Mouse (Mus musculus) layer of hippocampus, postnatal 10 days (tissue): ENCODE results near the gene Agfg1. TPM values are rescaled to one million over a fixed set of nuclear protein-coding genes. Genes with fewer than 3 reads are reported as not detected.
"Not testable (repeated sequence)": the region's sequence is repeated elsewhere in the genome, so short reads cannot be mapped to it uniquely, and the experiment has no call there.

Experiments
- DNase-seq, 2 experiments: peaks; one replicate each; pipeline ENCODE4 v3.0.0; 2021; ENCODE audit warnings: low spot score in 2 of 2
- microRNA-seq, 2 experiments: library from miRNA; unstranded; fragments of <30 nt; microRNA quantifications; one replicate each; pipeline ENCODE4 v1.2.0; 2021
- total RNA-seq, 2 experiments: library from RNA; stranded (reverse); gene quantifications; 2 replicates each; pipeline ENCODE4 v1.2.3; 2021

Gene Agfg1
- total RNA-seq, 2 experiments from 2014 or later: 80.2 to 85.8 TPM

GRCm38 (mm10) chr1:82901201-82901600 lies 61.9 kb downstream of the Agfg1 start:
- DNase-seq: no peak

DNA sequence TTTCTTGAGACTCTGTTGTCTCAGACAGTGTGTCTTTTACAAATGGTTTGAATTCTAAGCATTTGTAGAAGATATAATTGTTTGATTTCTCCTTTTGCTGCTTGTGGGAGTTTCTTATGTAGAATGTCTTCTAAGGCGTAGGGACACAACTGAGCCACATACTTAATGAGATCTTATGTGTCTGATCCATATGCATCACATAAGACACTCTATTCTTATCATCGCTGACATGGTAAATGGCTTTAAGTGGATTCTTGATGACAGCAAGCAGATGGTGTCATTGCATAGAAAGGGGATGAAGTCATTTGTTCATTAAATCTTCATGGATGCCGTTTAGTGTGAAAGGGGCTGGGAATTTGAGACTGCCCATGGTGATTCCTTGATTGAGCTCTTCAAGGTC lies 66.6 kb downstream of the Agfg1 start:
- no peak for DNase-seq

- DNase-seq: no peak
Observed at GRCm38 (mm10) chr1:82913025-82913424, 73.7 kb downstream of the Agfg1 start, which contains the start of gene A030005L19Rik. Gene A030005L19Rik (plus strand): TSS chr1:82913325.

DNA sequence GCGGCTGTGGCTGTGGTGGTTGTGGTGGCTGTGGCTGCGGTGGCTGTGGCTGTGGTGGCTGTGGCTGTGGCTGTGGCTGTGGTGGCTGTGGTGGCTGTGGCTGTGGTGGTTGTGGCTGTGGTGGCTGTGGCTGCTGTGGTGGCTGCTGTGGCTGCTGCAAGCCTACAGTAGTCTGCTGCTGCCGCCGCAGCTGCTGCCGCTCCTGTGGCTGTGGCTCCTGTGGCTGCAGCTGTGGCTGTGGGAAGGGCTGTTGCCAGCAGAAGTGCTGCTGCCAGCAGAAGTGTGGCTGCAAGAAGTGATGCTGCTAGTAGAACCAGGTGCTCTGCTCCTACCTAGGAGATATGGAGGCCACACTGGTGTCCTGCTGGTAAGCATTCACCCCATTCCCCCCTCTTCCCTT lies 74.2 kb downstream of the Agfg1 start:
- DNase-seq: not testable (repeated sequence)

- no peak for DNase-seq
Observed at GRCm38 (mm10) chr1:82924650-82925049, 85.4 kb downstream of the Agfg1 start, which contains the start of gene A030014E15Rik. Gene A030014E15Rik (plus strand): TSS chr1:82924917.

- not testable (repeated sequence) for DNase-seq
Observed at GRCm38 (mm10) chr1:82930558-82930957, 91.3 kb downstream of the Agfg1 start.

GRCm38 (mm10) chr1:82931326-82931725 lies 92.0 kb downstream of the Agfg1 start, which contains the start of gene Gm6217:
Gene Gm6217 (minus strand): TSS chr1:82931399.
- not testable (repeated sequence) for DNase-seq

DNA sequence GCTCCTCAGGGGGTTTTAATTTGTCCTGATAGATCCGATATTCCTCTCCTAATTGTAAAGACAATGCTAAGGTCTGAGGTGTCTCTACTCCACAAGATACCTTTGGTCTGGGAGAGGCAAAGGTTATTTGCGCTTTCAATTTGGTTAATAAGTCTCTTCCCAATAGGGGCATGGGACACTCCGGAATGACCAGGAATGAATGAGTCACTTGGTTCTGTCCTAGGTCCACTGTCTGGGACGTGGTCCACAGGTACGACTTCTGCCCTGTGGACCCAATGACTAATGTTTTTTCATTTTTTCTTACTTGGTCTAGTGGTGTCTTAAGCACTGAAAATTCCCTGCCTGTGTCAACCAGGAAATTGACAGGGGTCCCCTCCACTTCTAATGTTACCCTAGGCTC lies 99.4 kb downstream of the Agfg1 start:
- DNase-seq: no peak

- not testable (repeated sequence) for DNase-seq
Observed at GRCm38 (mm10) chr1:82942505-82942904, 103.2 kb downstream of the Agfg1 start.

- not testable (repeated sequence) for DNase-seq
Observed at GRCm38 (mm10) chr1:82943295-82943694, 104.0 kb downstream of the Agfg1 start, which contains the start of gene A030003K21Rik. Gene A030003K21Rik (minus strand): TSS chr1:82943388.

- DNase-seq: not testable (repeated sequence)
Observed at GRCm38 (mm10) chr1:82946029-82946428, 106.7 kb downstream of the Agfg1 start.

DNA sequence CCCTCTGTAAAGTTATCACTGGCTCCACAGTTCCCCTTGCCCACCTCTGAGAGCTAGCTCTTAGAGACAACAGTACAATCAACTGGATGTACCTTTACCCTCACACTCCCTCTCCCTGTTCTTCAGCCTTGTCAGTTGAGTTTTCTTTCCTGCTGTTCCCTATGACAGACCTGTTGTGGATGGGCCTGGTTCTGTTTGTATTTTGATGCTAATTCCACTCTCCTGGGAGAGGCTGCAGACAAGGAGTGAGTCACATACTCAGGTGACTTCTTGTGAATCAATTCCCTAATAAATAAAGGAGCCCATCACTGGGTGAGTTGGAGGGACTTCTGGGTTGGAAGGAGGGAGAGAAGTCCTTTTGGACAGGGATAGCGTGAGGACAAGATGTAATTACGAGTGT lies 109.3 kb downstream of the Agfg1 start:
- DNase-seq: no peak

Small RNA genes lying within 50 kb of the gene (microRNA-seq; reads per million reads assigned to microRNA genes)
- gene Gm22396: 0.20 to 1.3 reads per million in 2 experiments

Other genes starting within 250 kb of the Agfg1 start
- 100 to 1,000 TPM; 272 to 287 TPM for gene Mff, start 114.6 kb upstream of the Agfg1 start, total RNA-seq
- gene Tm4sf20, start 71.0 kb upstream of the Agfg1 start, total RNA-seq: not detected
- not detected for gene Gm47791, start 68.2 kb upstream of the Agfg1 start, total RNA-seq
- 1 to 10 TPM in 1 of 2 experiments, under 1 TPM in 1; 0.58 to 1.1 TPM for gene A030005L19Rik, start 73.8 kb downstream of the Agfg1 start, total RNA-seq
- gene A030014E15Rik, start 85.4 kb downstream of the Agfg1 start, total RNA-seq: not detected
- not detected for gene Gm6217, start 91.9 kb downstream of the Agfg1 start, total RNA-seq
- not detected for gene A030003K21Rik, start 103.9 kb downstream of the Agfg1 start, total RNA-seq
- not detected for gene Gm7544, start 116.5 kb downstream of the Agfg1 start, total RNA-seq
- gene Gm47955, start 120.8 kb downstream of the Agfg1 start, total RNA-seq: not detected
- gene Gm47959, start 161.1 kb downstream of the Agfg1 start, total RNA-seq: not detected
- 1 to 10 TPM; 1.2 to 2.0 TPM for gene Slc19a3, start 199.0 kb downstream of the Agfg1 start, total RNA-seq
- not detected for gene Krtap28-10, start 203.0 kb downstream of the Agfg1 start, total RNA-seq
- gene Gm47969, start 205.4 kb downstream of the Agfg1 start, total RNA-seq: not detected
- gene A030005K14Rik, start 219.9 kb downstream of the Agfg1 start, total RNA-seq: not detected
- not detected for gene Krtap28-13, start 221.4 kb downstream of the Agfg1 start, total RNA-seq